Mouse (Mus musculus) gastrocnemius, adult 18-20 months (tissue): ENCODE measurements around the gene Tspan3. TPM values are rescaled to one million over a fixed set of nuclear protein-coding genes. Genes with fewer than 3 reads are reported as not detected.

ENCODE experiments used
- DNase-seq: peaks from one replicate; pipeline ENCODE4 v3.0.0; 2021; ENCODE audit warnings: low spot score
- long read RNA-seq, 2 experiments: library from polyadenylated mRNA; stranded (forward); transcript quantifications; one replicate each; pipeline ENCODE4 v2.0.0; 2021
- total RNA-seq, 2 experiments: library from RNA; stranded (reverse); gene quantifications; 2 replicates each; pipeline ENCODE4 v1.2.3; 2021

Tspan3 gene
- total RNA-seq = 100 to 1,000 TPM; 112 to 113 TPM
- long read RNA-seq, experiment 1, transcript Tspan3-201 (7 exons, 1,716 nt) = major isoform, 280 of 319 reads
- long read RNA-seq, experiment 1, partial matches to known transcripts = 4 of 319 reads
- long read RNA-seq, experiment 1, other reads (novel, unspliced or antisense) = 35 of 319 reads
- long read RNA-seq, experiment 2, transcript Tspan3-201 (7 exons, 1,716 nt) = major isoform, 194 of 225 reads
- long read RNA-seq, experiment 2, partial matches to known transcripts = 4 of 225 reads
- long read RNA-seq, experiment 2, other reads (novel, unspliced or antisense) = 27 of 225 reads

GRCm38 (mm10) chr9:56165377-56165776, at the start of gene Tspan3:
TSS of gene Tspan3 (minus strand) at chr9:56165477.
- no peak for DNase-seq

GRCm38 (mm10) chr9:56213451-56214291, 48.4 kb upstream of the Tspan3 start:
- DNase-seq = peak; percentile 63

GRCm38 (mm10) chr9:56208817-56209216, 43.5 kb upstream of the Tspan3 start:
- DNase-seq = no peak

- DNase-seq = no peak
These were observed 42.2 kb upstream of the Tspan3 start for GRCm38 (mm10) chr9:56207516-56207915.

- DNase-seq = no peak
These were observed 41.8 kb upstream of the Tspan3 start for GRCm38 (mm10) chr9:56207083-56207482.

GRCm38 (mm10) chr9:56205336-56205735, 40.1 kb upstream of the Tspan3 start:
- no peak for DNase-seq

- DNase-seq = no peak
These were observed 39.0 kb upstream of the Tspan3 start for GRCm38 (mm10) chr9:56204316-56204715.

- DNase-seq = peak; percentile 83
These were observed 35.5 kb upstream of the Tspan3 start for GRCm38 (mm10) chr9:56200645-56201314.

- DNase-seq = no peak
These were observed 34.9 kb upstream of the Tspan3 start for GRCm38 (mm10) chr9:56200200-56200599.

GRCm38 (mm10) chr9:56196921-56197320, 31.6 kb upstream of the Tspan3 start:
- DNase-seq = no peak

- no peak for DNase-seq
These were observed 29.9 kb upstream of the Tspan3 start for GRCm38 (mm10) chr9:56195193-56195592.

- no peak for DNase-seq
These were observed 26.5 kb upstream of the Tspan3 start for GRCm38 (mm10) chr9:56191498-56192455.

GRCm38 (mm10) chr9:56180118-56180781, 15.0 kb upstream of the Tspan3 start:
- no peak for DNase-seq

GRCm38 (mm10) chr9:56179416-56180117, 14.3 kb upstream of the Tspan3 start:
- DNase-seq = no peak

GRCm38 (mm10) chr9:56177354-56177753, 12.1 kb upstream of the Tspan3 start:
- no peak for DNase-seq

GRCm38 (mm10) chr9:56175316-56175715, 10.0 kb upstream of the Tspan3 start:
- DNase-seq = no peak

- no peak for DNase-seq
These were observed 2.4 kb upstream of the Tspan3 start for GRCm38 (mm10) chr9:56167690-56168089.

- no peak for DNase-seq
These were observed 884 bp upstream of the Tspan3 start for GRCm38 (mm10) chr9:56166161-56166560.

GRCm38 (mm10) chr9:56160341-56161141, 4.7 kb downstream of the Tspan3 start:
- peak; percentile 87 for DNase-seq
